In genomic region chr17:67133440-67134103, GRCm38 (mm10) we compare ENCODE assay signal across 8 mouse cellular contexts.
DNase-seq lines count a peak whose midpoint lies in the region; ATAC-seq lines count a peak whose summit lies in the region.

No protein-coding gene starts in this region.

- H3K9me3 ChIP-seq in forebrain, embryonic 14.5 days (replicated peaks; ENCODE audit: control insufficient read depth, low read length) = no peaks in the 10 kb centered on the region
- no peaks in the 10 kb centered on the region for H3K9me3 ChIP-seq in heart, embryonic 16.5 days (replicated peaks; ENCODE audit: control insufficient read depth, low read length)

- no peak overlapping the region for H3K4me2 ChIP-seq in forebrain, embryonic 14.5 days (ENCODE audit: low read length)
- H3K4me2 ChIP-seq in heart, embryonic 16.5 days (ENCODE audit: low read depth, low read length) = peak overlapping the region; percentile 39

- no peak overlapping the region for H3K4me3 ChIP-seq in forebrain, embryonic 14.5 days (ENCODE audit: low read depth, low read length)
- H3K4me3 ChIP-seq in heart, embryonic 16.5 days (ENCODE audit: low read length) = no peak overlapping the region

- WGBS in forebrain, embryonic 14.5 days = 14% methylated on average over 13 of the region's 13 CpGs
- 7% methylated on average over 13 of the region's 13 CpGs for WGBS in heart, embryonic 16.5 days

- 0 out of 2 replicates have a peak, but pooled peaks have one; percentile 44 for ATAC-seq in forebrain, embryonic 14.5 days
- ATAC-seq in heart, embryonic 16.5 days (replicated peaks; ENCODE audit: extremely low read depth, insufficient read depth, low FRiP score) = peak; percentile 83

- peak; percentile 41 for DNase-seq in adrenal gland, adult 2 months
- DNase-seq in brain, adult 2 months (ENCODE audit: low read depth, low spot score) = peak; percentile 74
- DNase-seq in forebrain, embryonic 14.5 days (ENCODE audit: low spot score) = peak; percentile 68
- peak; percentile 78 for DNase-seq in kidney, postnatal 14 days
- peak; percentile 75 for DNase-seq in lung, postnatal 14 days
- peak; percentile 16 for DNase-seq in testis, postnatal 14 days (ENCODE audit: low spot score)
- DNase-seq in spleen, adult 18-20 months = no peak

- peak overlapping the region; percentile 44; the same call in 1 of the 2 replicates for H3K27ac ChIP-seq in forebrain, embryonic 14.5 days (ENCODE audit: low read depth, low read length)
- peak overlapping the region; percentile 83 for H3K27ac ChIP-seq in heart, embryonic 16.5 days (ENCODE audit: low read length)

- no peaks in the 10 kb centered on the region for H3K27me3 ChIP-seq in forebrain, embryonic 14.5 days (replicated peaks; ENCODE audit: control insufficient read depth, insufficient read depth, low read length)
- H3K27me3 ChIP-seq in heart, embryonic 16.5 days (ENCODE audit: control insufficient read depth, insufficient read depth, low read length) = no peaks in the 10 kb centered on the region

- H3K36me3 ChIP-seq in forebrain, embryonic 14.5 days (ENCODE audit: control insufficient read depth, insufficient read depth, low read length) = no peaks in the 10 kb centered on the region
- H3K36me3 ChIP-seq in heart, embryonic 16.5 days (ENCODE audit: control insufficient read depth, insufficient read depth) = no peaks in the 10 kb centered on the region

- peaks cover 9% of the 10 kb centered on the region for H3K4me1 ChIP-seq in forebrain, embryonic 14.5 days (ENCODE audit: control insufficient read depth, insufficient read depth, low read length)
- H3K4me1 ChIP-seq in heart, embryonic 16.5 days (ENCODE audit: control insufficient read depth, insufficient read depth, low read length) = peaks cover 30% of the 10 kb centered on the region

- H3K9ac ChIP-seq in forebrain, embryonic 14.5 days (ENCODE audit: low read length) = no peak overlapping the region
- H3K9ac ChIP-seq in heart, embryonic 16.5 days (ENCODE audit: low read length) = peak overlapping the region; percentile 38

Comparison
In these comparisons a context has a peak if more than half of its experiments do, and no peak if none do; other contexts are left out.
1. DNase-seq: peak in adrenal gland, adult 2 months (single experiment), brain, adult 2 months (single experiment), forebrain, embryonic 14.5 days (single experiment), kidney, postnatal 14 days (single experiment), lung, postnatal 14 days (single experiment) and testis, postnatal 14 days (single experiment); none in spleen, adult 18-20 months (0 of 2).